Mouse (Mus musculus) spleen, adult 18-20 months (tissue): ENCODE results near the gene Samd4b.
A peak's percentile ranks its signal among the peaks of the same experiment; 100 is the strongest.
"Not testable (repeated sequence)": the region's sequence is repeated elsewhere in the genome, so short reads cannot be mapped to it uniquely, and the experiment has no call there.

Experiments used
- DNase-seq, 2 experiments: peaks; one replicate each; pipeline ENCODE4 v3.0.0; 2022; ENCODE audit warnings: mixed read lengths in 2 of 2

Gene Samd4b

GRCm38 (mm10) chr7:28597642-28598446 is at the start of gene Samd4b, which contains the start of gene Pak4:
TSS of gene Samd4b (minus strand) at chr7:28598144.
TSS of gene Pak4 (minus strand) at chr7:28598185.
- DNase-seq, result peak; percentile 99 to 100

DNA sequence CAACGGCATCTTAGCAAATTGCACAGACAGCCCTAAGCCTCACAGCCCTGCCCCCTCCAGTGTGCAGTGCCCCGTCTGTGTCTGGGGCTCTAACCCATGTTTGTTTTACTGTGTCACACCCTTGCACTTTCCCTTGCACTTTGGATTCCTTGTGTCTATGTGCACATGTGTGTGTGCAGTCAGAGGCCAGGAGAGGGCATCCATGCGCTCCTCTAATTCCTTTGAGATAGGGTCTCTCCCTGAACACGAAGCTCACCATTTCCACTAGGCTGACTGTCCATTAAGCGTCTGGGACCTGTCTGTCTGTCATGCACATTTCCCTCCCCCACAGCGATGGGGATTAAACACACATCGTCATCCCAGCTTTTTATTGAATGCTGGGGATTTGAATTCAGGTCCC is 49.1 kb upstream of the Samd4b start:
- no peak for DNase-seq

GRCm38 (mm10) chr7:28645947-28646475 is 48.1 kb upstream of the Samd4b start:
- no peak for DNase-seq

GRCm38 (mm10) chr7:28645366-28645765 is 47.4 kb upstream of the Samd4b start:
- no peak for DNase-seq

GRCm38 (mm10) chr7:28641546-28641945 is 43.6 kb upstream of the Samd4b start:
- no peak for DNase-seq

- no peak for DNase-seq
These were observed 39.6 kb upstream of the Samd4b start for GRCm38 (mm10) chr7:28637511-28637910.

- no peak for DNase-seq
These were observed 36.2 kb upstream of the Samd4b start for GRCm38 (mm10) chr7:28634128-28634527.

DNA sequence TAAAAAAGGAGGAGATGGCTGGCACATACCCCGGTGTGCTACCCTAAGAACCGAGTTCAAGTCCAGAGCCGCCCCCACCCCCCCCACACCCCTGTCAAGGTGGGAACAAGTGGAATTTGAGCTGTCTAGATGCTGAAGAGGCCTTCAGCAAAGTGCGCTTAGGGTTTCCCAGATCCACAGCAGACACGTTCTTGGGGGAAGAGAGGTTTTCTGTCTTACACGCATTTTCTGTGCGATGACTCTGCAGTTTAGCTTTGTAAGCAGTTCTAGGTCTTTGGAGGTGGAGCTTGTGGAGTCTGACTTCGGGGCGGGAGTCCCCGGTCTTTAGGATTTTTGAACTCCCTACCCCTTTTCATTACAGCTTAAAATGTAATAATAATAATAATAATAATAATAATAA is 33.1 kb upstream of the Samd4b start, which contains the start of gene Acp7:
Gene Acp7 (minus strand): TSS at position 260 of the 400 bp plus-strand sequence.
- DNase-seq, result no peak

- no peak for DNase-seq
These were observed 26.8 kb upstream of the Samd4b start for GRCm38 (mm10) chr7:28624791-28625190.

DNA sequence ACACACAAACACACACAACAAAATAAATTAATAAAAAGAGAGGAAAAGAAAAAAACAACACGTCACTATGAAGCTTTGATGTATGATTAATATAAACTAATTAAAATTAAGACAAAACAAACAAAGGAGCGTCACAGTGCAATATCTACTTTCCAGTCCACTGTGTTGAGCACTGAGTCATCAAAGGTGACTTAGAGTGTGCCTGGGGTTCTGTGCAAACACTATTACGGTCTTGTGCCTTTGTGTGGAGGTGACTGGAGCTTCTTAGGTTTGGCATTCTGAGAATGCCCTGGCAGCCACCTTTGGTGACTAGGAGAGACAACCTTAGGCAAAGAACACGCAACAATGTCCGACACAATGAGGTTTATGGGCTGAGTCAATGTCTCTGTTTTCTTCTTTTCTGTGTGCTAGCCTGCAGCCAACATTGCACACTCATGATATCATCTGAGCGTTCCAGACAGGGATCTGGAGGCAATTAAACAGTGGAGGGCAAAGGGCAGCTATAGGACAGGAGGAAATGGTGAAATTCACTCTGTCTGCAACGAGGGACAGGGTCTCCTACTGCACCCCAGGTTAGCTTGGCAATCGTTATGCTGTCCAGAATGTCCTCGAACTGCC is 21.3 kb upstream of the Samd4b start:
- no peak for DNase-seq

DNA sequence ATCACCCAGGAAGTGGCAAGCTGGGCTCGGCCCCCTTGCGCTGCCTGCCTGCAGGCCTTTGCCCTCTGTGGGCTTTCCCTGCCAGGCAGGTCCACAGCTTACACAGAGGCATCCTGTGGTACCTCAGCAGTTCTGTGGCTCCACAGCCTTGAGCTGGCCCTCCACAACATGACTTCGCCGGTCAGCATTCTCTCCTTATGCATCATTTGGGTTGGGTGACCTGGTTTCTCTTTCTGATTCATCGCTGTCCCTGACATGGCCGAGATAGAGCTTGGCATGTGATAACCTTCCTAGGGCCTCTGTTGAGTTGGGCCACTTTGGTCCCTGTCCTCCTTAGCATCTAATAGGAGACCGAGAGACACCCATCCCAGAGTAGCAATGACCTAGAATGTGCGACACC is 8.0 kb upstream of the Samd4b start:
- DNase-seq, result no peak

- not testable (repeated sequence) for DNase-seq
These were observed 5.8 kb upstream of the Samd4b start for GRCm38 (mm10) chr7:28603788-28604187.

DNA sequence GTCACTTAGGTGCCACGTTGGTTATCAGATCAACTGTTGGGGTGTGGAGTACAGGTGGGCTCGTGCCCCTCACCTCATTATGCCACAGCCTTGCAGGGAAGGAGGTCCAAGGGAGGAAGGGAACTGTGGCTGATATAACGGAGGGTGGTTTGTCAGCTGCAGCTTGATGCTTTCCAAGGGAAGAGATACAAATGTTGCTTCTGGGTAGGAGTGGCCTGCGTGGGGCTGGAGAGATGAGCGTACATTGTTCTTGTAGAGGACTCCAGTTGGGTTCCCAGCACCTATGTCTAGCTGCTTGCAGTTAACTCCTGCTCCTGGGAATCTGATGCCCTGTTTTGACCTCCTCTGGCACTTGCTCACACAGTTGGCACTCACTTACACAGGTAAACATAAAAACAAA is 5.2 kb upstream of the Samd4b start:
- DNase-seq, result no peak

GRCm38 (mm10) chr7:28601668-28602067 is 3.7 kb upstream of the Samd4b start:
- DNase-seq, result peak in 1 of 2 experiments; percentile 45

DNA sequence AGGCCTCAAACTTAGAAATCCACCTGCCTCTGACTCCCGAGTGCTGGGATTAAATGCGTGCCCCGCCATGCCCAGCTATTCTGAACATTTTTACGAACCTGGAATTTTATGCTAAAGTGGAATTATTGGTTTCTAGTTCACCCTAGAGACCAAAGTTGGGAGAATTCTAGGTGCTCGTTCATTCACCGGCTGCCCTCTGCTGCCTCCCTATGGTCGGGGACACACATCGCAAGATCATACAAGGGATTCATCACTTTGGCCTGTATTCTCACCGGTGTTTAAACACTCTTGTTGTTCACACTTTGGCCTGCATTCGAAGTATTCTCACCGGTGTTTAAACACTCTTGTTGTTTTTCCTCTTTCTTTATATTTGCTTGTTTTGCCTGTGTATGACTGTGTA is 3.1 kb upstream of the Samd4b start:
- DNase-seq, result peak; percentile 50 to 74

- no peak for DNase-seq
These were observed 1.0 kb upstream of the Samd4b start for GRCm38 (mm10) chr7:28598951-28599350.

- DNase-seq, result no peak
These were observed 720 bp downstream of the Samd4b start for GRCm38 (mm10) chr7:28597277-28597570.

GRCm38 (mm10) chr7:28596436-28597276 is 1.3 kb downstream of the Samd4b start:
- DNase-seq, result no peak

DNA sequence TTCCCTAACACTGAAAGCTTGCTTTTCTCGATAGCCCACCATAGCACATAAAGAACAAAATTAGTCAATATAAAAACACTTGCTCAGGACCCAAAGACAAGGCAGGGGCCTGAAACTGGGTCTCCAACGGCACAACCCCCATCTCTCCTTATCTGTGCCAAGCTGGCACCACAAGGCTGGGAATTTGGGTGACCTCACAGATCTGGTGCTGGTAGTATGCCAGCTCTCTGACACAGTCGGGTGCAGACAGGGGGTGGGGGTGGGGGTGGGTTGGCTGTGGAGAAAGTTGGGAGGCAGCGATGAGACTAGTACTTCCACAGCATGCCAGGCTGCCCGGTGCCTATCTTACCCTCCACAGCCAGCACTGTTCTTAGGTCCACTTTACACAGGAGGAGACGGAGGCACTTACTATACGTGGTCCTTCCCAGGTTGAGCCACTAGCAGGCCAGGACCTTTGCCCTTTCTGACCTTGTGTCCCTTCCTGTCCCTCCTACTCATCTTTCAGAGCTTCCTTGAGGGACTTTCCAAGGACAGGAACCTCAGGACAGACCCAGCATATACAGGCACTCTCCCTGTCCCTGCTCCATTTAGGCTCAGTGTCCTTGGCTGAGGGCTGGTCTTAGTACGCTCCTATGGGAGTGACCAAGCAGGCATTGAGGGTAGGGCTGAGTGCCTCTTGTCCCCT is 2.1 kb downstream of the Samd4b start:
- no peak for DNase-seq

- peak; percentile 43 to 46 for DNase-seq
These were observed 4.5 kb downstream of the Samd4b start for GRCm38 (mm10) chr7:28593206-28594111.

DNA sequence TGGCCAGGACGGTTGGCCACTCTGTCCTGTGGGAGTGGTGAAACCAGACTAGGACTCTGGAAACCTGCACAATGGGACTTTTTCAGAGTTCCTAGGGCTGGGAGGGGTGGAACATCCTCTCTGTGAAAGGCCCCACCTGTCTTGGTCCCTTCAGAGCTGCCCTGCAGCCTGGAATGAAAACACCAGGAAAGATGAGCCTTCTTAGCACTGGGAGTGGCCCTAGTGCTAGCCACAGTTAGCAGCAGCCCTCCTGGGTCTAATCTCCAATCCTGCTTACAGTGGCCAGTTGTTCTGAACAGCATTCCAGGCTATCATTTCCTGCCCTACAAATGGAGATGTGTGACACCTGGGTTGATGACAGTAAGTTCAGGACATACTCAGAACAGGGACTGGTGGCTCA is 6.1 kb downstream of the Samd4b start:
- no peak for DNase-seq

GRCm38 (mm10) chr7:28587644-28588043 is 10.3 kb downstream of the Samd4b start:
- no peak for DNase-seq
